Mouse (Mus musculus): ENCODE data around the gene Hexim1. TPM values are rescaled to one million over a fixed set of nuclear protein-coding genes. Genes with fewer than 3 reads are reported as not detected.
A peak's percentile ranks its signal among the peaks of the same experiment; 100 is the strongest.

Hexim1 gene
- polyA plus RNA-seq, 1 experiment from 2014 or later: 3.4 TPM

DNA sequence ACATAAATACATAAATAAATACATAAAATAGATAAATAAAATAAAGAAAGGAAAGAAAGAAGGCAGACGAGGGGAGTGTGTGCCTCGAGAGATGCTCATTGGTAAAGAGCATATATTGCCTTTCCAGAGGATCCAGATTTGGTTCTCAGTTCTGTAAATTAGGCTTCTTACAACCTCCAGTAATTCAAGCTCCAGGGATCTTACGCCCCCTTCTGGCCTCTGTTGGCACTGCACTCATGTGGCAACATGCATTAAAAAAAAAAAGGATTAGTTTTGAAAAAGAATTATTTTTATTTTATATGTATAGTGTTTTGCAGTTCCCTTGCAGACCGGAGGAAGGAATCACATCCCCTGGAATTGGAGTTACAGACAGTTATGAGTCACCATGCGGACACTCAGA lies 46.1 kb downstream of the Hexim1 start:
- Histone ChIP-seq H3K27ac (replicated peaks in 1 of 2; ENCODE audit: control insufficient read depth in 1 of 2, insufficient read depth in 1 of 2, low read depth in 2 of 2, low read length in 2 of 2) (no peak overlapping the region), H3K4me1 (ENCODE audit: control insufficient read depth in 2 of 2, insufficient read depth in 2 of 2, low read length in 2 of 2) (peaks cover 8 to 13% of the 10 kb centered on the region in 2 experiments; a peak in 3 of 4 replicates), H3K9ac (ENCODE audit: low read length) (no peak overlapping the region), H3K9me3 (ENCODE audit: control insufficient read depth, low read length) (0 out of 2 replicates have a peak, but pooled peaks cover 2% of the 10 kb centered on the region), H3K4me2 (ENCODE audit: low read length) (no peak overlapping the region), H3K27me3 (ENCODE audit: control insufficient read depth, insufficient read depth, low read length) (no peaks in the 10 kb centered on the region), H3K4me3 (ENCODE audit: control insufficient read depth in 1 of 2, insufficient read depth in 1 of 2, low read depth in 1 of 2, low read length in 2 of 2) (no peak overlapping the region), H3K36me3 (ENCODE audit: control insufficient read depth, insufficient read depth, low read length) (no peaks in the 10 kb centered on the region)
- ATAC-seq (ENCODE audit: insufficient number of reproducible peaks, insufficient read depth, low FRiP score, low read depth): no peak
- 90% methylated on average over 5 of the region's 5 CpGs for WGBS

DNA sequence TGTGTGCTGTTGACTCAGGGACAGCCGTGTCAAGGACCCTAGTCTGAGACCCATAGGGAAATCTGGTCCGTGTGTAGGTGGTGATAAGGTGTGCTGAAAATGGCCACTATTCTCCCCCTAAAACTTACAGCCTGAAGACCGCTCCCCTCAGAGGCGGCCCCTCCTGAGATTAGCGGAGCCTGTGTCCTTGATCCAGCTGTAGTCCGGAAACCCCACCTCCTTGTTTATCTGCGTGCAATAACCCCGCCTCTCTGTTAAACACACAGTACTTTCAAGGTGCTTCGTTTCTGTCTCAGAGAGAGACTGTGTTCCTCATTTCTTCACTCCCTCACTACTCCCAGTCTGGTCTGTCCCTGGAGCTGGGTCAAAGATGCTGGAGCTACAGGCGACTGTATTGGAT lies 48.4 kb downstream of the Hexim1 start:
- H3K27me3 ChIP-seq (ENCODE audit: control insufficient read depth, insufficient read depth, low read length): no peaks in the 10 kb centered on the region
- H3K4me3 ChIP-seq (ENCODE audit: control insufficient read depth in 1 of 2, insufficient read depth in 1 of 2, low read depth in 1 of 2, low read length in 2 of 2): no peak overlapping the region
- H3K4me1 ChIP-seq (ENCODE audit: control insufficient read depth in 2 of 2, insufficient read depth in 2 of 2, low read length in 2 of 2): peaks cover 2 to 5% of the 10 kb centered on the region in 2 experiments; a peak in 1 of 4 replicates
- H3K9ac ChIP-seq (ENCODE audit: low read length): no peak overlapping the region
- no peak for ATAC-seq (ENCODE audit: insufficient number of reproducible peaks, insufficient read depth, low FRiP score, low read depth)
- WGBS: 19% methylated on average over 10 of the region's 10 CpGs
- H3K9me3 ChIP-seq (ENCODE audit: control insufficient read depth, low read length): 0 out of 2 replicates have a peak, but pooled peaks cover 2% of the 10 kb centered on the region
- H3K27ac ChIP-seq (replicated peaks in 1 of 2; ENCODE audit: control insufficient read depth in 1 of 2, insufficient read depth in 1 of 2, low read depth in 2 of 2, low read length in 2 of 2): no peak overlapping the region
- H3K4me2 ChIP-seq (ENCODE audit: low read length): 0 out of 2 replicates have a peak overlapping the region, but pooled peaks have one; percentile 5
- no peaks in the 10 kb centered on the region for H3K36me3 ChIP-seq (ENCODE audit: control insufficient read depth, insufficient read depth, low read length)

DNA sequence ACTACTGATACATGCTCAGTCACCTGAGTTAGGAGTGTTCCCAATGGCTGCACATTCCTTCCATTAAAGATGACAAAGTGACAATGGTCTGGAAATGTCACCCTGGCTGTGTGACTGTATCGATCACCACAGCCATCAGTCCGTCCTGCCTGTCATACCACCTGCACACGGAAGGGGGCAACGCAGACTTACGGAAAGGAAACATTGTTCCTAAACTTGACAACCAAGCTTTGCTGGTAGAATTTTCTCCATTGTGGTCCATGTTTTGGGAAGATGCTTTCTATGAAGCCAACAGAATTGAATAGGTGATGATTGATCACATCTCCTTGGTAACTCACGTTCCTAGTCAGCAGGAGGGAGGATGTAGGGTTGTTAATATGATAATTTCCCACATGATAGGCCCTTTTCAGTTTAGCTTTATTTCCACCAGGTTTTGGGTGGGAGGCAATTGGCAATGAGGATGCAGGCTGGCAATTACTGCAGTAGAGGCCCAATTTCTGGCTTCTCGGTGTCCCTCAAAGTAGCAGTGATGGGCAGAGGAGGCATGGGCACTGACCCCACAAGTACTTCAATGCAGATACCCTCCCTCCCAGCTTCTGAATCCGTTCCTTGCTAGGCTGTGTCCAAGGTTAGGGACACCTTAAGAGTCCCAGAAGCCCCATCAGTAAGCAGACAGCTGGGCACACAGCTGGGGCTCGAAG lies 52.8 kb downstream of the Hexim1 start:
- H3K27ac ChIP-seq (replicated peaks in 1 of 2; ENCODE audit: control insufficient read depth in 1 of 2, insufficient read depth in 1 of 2, low read depth in 2 of 2, low read length in 2 of 2): no peak overlapping the region
- ATAC-seq (ENCODE audit: insufficient number of reproducible peaks, insufficient read depth, low FRiP score, low read depth): no peak
- H3K4me2 ChIP-seq (ENCODE audit: low read length): no peak overlapping the region
- no peak overlapping the region for H3K9ac ChIP-seq (ENCODE audit: low read length)
- H3K4me3 ChIP-seq (ENCODE audit: control insufficient read depth in 1 of 2, insufficient read depth in 1 of 2, low read depth in 1 of 2, low read length in 2 of 2): no peak overlapping the region
- peaks cover 22% of the 10 kb centered on the region for H3K27me3 ChIP-seq (ENCODE audit: control insufficient read depth, insufficient read depth, low read length)
- no peaks in the 10 kb centered on the region for H3K36me3 ChIP-seq (ENCODE audit: control insufficient read depth, insufficient read depth, low read length)
- H3K9me3 ChIP-seq (ENCODE audit: control insufficient read depth, low read length): 0 out of 2 replicates have a peak, but pooled peaks cover 2% of the 10 kb centered on the region
- H3K4me1 ChIP-seq (ENCODE audit: control insufficient read depth in 2 of 2, insufficient read depth in 2 of 2, low read length in 2 of 2): peaks cover 12 to 26% of the 10 kb centered on the region in 2 experiments
- WGBS: 26% methylated on average over 9 of the region's 9 CpGs

Other genes with a start within 250 kb of the Hexim1 start
- gene Eftud2, start 235.2 kb upstream of the Hexim1 start, polyA plus RNA-seq (2014; fragmentation: Nextera tagmentation; extraction: Ambion mirVana): 100 and 103 TPM in 2 replicates
- 0.70 and 0.71 TPM in 2 replicates for gene Ccdc103, start 235.0 kb upstream of the Hexim1 start, polyA plus RNA-seq (2014; fragmentation: Nextera tagmentation; extraction: Ambion mirVana)
- gene Fam187a, start 231.1 kb upstream of the Hexim1 start, polyA plus RNA-seq (2014; fragmentation: Nextera tagmentation; extraction: Ambion mirVana): not detected in 2 replicates
- gene Gfap, start 215.3 kb upstream of the Hexim1 start, polyA plus RNA-seq (2014; fragmentation: Nextera tagmentation; extraction: Ambion mirVana): 0.15 TPM in 1 of 2 replicates, not detected in the other
- 4.2 and 4.7 TPM in 2 replicates for gene Kif18b, start 191.1 kb upstream of the Hexim1 start, polyA plus RNA-seq (2014; fragmentation: Nextera tagmentation; extraction: Ambion mirVana)
- 0.71 and 1.5 TPM in 2 replicates for gene C1ql1, start 169.5 kb upstream of the Hexim1 start, polyA plus RNA-seq (2014; fragmentation: Nextera tagmentation; extraction: Ambion mirVana)
- gene Nmt1, start 88.0 kb upstream of the Hexim1 start, polyA plus RNA-seq (2014; fragmentation: Nextera tagmentation; extraction: Ambion mirVana): 47.8 and 51.7 TPM in 2 replicates
- gene Dcakd, start 87.9 kb upstream of the Hexim1 start, polyA plus RNA-seq (2014; fragmentation: Nextera tagmentation; extraction: Ambion mirVana): 93.8 and 99.4 TPM in 2 replicates
- 6.9 and 7.4 TPM in 2 replicates for gene Plcd3, start 14.6 kb upstream of the Hexim1 start, polyA plus RNA-seq (2014; fragmentation: Nextera tagmentation; extraction: Ambion mirVana)
- 13.3 TPM in 2 replicates for gene Acbd4, start 14.5 kb upstream of the Hexim1 start, polyA plus RNA-seq (2014; fragmentation: Nextera tagmentation; extraction: Ambion mirVana)
- gene Hexim2, start 16.2 kb downstream of the Hexim1 start, polyA plus RNA-seq (2014; fragmentation: Nextera tagmentation; extraction: Ambion mirVana): 4.1 and 4.6 TPM in 2 replicates
- gene Fmnl1, start 54.9 kb downstream of the Hexim1 start, polyA plus RNA-seq (2014; fragmentation: Nextera tagmentation; extraction: Ambion mirVana): 2.3 and 2.9 TPM in 2 replicates
- 0.18 and 0.30 TPM in 2 replicates for gene 1700023F06Rik, start 92.3 kb downstream of the Hexim1 start, polyA plus RNA-seq (2014; fragmentation: Nextera tagmentation; extraction: Ambion mirVana)
- gene Spata32, start 102.2 kb downstream of the Hexim1 start, polyA plus RNA-seq (2014; fragmentation: Nextera tagmentation; extraction: Ambion mirVana): not detected in 2 replicates
- 1.3 and 1.5 TPM in 2 replicates for gene Map3k14, start 151.2 kb downstream of the Hexim1 start, polyA plus RNA-seq (2014; fragmentation: Nextera tagmentation; extraction: Ambion mirVana)
- gene Arhgap27, start 247.5 kb downstream of the Hexim1 start, polyA plus RNA-seq (2014; fragmentation: Nextera tagmentation; extraction: Ambion mirVana): 5.6 and 6.5 TPM in 2 replicates